Mouse (Mus musculus): ENCODE results near the gene Nckap5. TPM values are rescaled to one million over a fixed set of nuclear protein-coding genes. Genes with fewer than 3 reads are reported as not detected.

Nckap5 gene
- total RNA-seq (2021) = 1 to 10 TPM; 5.6 to 7.2 TPM

DNA sequence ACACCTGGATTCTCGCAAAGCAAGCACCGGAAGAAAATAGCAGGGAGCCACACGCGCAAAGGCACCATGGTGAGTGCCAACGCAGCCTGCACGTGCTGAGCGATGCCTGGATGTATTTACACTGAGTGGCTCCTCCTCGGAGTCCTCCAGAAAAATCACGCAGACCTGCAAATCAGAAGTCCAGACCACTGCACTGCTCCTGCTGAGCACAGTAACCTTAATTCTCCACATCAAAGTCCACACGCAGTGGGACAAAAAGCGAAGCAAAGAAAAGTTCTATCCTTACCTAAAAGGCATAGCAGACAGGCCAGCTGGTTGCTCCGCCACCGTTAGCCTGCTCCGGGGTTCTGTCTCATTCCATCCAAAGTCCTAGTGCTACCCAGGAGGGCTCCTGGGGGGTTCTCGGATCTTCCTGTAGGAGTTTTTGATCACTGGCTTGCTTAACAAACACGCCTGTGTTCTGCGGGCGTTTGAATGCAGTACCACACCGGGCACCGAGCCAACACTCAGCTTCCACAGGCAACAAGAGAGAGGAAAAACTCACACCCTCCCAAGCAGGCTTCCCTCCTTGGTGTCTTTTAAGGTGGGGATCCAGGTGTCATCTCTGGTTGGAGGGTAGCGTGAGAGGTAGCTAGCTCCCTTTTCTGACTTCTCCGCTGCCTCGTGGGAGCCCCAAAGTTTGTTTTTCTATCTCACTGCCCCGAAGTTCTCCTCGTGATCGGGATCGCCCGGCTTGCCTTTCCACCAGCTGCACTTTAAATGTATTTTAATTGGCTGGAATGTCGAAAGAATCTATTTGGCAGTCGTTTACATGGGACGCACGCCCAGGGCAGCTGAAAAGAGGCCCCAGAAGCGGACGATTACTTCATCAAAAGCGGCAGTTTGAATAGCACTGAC lies at the start of gene Nckap5:
TSS of gene Nckap5 (minus strand) at position 769 of the 897 bp plus-strand sequence.
- peak; percentile 77 to 78 for DNase-seq (ENCODE audit: low spot score in 2 of 2)
- intact Hi-C loops (cut with DNase I) = loop anchor here (5.0 kb wide), 2 partner anchors 93 to 97 kb away; no protein-coding TSS in a partner anchor

DNA sequence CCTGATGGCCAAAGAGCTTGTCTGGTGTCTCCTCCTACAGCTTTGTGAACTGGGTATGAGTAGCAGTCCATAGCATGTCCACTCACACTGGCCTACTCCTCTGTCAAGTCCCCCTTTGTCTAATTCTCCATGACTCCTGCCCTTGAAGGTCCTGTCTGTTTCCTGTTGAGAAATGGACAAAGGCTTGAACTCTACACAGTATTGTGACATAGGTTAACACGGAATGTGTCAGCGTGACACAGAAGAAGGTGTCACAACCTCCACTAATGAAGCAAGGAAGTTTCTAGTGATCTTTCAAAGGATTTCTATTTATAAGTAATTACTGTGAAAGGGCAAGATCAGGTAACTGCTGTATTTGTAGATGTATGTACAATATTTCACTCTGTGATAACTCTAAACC lies 46.9 kb upstream of the Nckap5 start:
- intact Hi-C loops (cut with DNase I) = no loop called here
- no peak for DNase-seq (ENCODE audit: low spot score in 2 of 2)

GRCm38 (mm10) chr1:126868372-126868771 lies 37.8 kb upstream of the Nckap5 start:
- no peak for DNase-seq (ENCODE audit: low spot score in 2 of 2)
- intact Hi-C loops (cut with DNase I) = loop anchor here (5.0 kb wide), 1 partner anchor 131 kb away; no protein-coding TSS in a partner anchor

- intact Hi-C loops (cut with DNase I) = loop anchor here (5.0 kb wide), 1 partner anchor 131 kb away; no protein-coding TSS in a partner anchor
Measured at GRCm38 (mm10) chr1:126867912-126868311, 37.3 kb upstream of the Nckap5 start.

GRCm38 (mm10) chr1:126865591-126866086 lies 35.0 kb upstream of the Nckap5 start:
- intact Hi-C loops (cut with DNase I) = loop anchor here (5.0 kb wide), 1 partner anchor 128 kb away; no protein-coding TSS in a partner anchor
- DNase-seq (ENCODE audit: low spot score in 2 of 2) = peak; percentile 20 to 45

More at GRCm38 (mm10) chr1:126867912-126868311, 37.3 kb upstream of the Nckap5 start:
- no peak for DNase-seq (ENCODE audit: low spot score in 2 of 2)

DNA sequence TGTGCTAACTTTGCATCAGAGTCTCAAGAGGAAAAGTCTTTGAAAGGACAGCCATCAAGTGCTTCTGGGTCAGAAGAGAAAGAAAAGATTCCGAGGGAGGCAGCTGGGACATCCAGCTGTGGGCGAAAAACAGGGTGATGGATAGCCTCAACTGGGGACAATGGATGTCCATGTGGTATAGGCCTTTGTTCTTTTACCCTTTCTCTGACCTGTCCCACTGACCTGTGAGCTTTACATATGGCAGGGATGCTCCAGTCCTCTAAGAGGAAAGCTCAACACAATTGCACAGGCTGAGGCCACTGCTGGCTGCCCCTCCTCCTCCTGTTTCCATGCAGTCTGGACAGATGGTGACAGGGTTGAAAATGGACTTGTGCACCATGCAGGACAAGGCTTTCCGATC lies 31.2 kb upstream of the Nckap5 start:
- intact Hi-C loops (cut with DNase I) = no loop called here
- DNase-seq (ENCODE audit: low spot score in 2 of 2) = no peak

DNA sequence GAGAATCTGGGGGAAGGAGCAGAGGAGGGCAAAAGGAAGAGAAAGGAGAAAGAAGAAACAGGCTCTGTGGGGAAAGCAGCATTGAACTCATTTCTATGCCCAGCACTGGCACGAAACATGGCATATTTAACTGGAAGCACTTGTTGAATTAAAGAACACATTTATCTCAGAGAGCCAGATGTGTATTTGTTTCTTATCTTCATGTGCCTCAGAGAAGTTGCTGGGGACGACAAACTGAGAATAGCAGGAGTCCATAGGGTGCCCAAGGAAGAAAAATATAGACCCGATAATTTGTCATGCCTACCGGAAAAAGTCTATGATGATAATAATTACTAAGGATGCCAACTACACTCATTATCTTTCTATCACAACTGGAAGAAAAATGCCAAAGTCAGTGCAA lies 29.9 kb upstream of the Nckap5 start:
- intact Hi-C loops (cut with DNase I) = no loop called here
- DNase-seq (ENCODE audit: low spot score in 2 of 2) = no peak

- intact Hi-C loops (cut with DNase I) = no loop called here
- no peak for DNase-seq (ENCODE audit: low spot score in 2 of 2)
Measured at GRCm38 (mm10) chr1:126849481-126849880, 18.9 kb upstream of the Nckap5 start.

- intact Hi-C loops (cut with DNase I) = no loop called here
- DNase-seq (ENCODE audit: low spot score in 2 of 2) = no peak
Measured at GRCm38 (mm10) chr1:126846317-126846716, 15.7 kb upstream of the Nckap5 start.

DNA sequence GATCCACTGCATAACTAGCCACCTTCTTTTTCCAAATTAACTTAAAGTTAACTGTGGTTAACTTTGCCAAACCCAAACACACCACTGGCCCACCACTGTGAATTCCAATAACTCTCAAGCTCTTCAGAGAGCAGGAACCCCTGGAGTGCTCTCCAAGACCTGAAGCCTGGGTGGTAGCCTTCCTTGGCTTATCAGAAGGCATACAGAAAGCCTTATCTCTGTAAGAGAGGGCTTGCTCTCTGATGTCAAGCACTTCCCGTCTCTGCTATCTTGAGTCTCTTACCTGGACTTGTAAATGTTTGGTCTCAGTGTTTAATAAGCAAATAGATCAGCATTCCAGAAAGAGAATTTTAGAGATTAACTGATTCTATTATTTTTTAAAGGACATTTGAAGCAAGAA lies 2.3 kb upstream of the Nckap5 start:
- no peak for DNase-seq (ENCODE audit: low spot score in 2 of 2)
- intact Hi-C loops (cut with DNase I) = loop anchor here (5.0 kb wide), 2 partner anchors 94 to 96 kb away; no protein-coding TSS in a partner anchor

DNA sequence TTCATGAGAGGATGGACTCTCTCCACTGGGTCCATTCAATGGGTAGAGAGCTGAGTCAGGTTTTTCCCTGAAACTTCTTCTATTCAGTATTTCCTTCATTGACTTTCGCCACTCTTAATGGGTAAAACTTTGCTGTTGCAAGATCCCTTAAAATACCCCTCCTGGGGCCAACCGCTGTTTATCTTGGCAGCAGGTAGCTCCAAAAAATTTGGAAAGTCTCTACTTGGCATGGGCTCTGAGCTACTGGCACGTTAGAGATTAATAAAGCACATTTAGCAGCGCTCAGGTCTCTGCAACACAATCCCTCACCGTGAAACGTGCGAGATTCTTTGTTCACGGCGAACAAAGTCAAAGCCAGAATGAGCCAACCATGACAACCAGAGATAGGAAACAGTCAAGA lies 1.6 kb downstream of the Nckap5 start:
- DNase-seq (ENCODE audit: low spot score in 2 of 2) = no peak
- intact Hi-C loops (cut with DNase I) = no loop called here

DNA sequence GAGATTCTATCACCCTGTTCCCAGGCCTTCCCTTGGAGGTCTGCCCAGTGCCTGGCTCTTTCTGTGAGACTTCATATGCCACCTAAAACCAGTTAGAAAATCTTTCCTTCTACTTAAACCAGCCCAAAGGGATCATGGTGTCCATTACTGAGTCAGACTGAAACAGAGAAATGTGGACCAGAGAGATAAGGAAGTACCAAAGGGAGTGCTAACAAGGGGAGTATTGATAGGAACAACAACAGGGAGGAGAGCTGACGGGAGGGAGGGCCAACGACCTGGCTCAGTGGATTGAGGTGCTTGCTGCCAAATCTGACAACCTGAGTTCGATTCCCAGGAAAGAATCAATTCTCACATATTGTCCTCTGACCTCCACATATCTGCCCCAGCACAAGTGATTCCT lies 5.8 kb downstream of the Nckap5 start:
- intact Hi-C loops (cut with DNase I) = no loop called here
- no peak for DNase-seq (ENCODE audit: low spot score in 2 of 2)

DNA sequence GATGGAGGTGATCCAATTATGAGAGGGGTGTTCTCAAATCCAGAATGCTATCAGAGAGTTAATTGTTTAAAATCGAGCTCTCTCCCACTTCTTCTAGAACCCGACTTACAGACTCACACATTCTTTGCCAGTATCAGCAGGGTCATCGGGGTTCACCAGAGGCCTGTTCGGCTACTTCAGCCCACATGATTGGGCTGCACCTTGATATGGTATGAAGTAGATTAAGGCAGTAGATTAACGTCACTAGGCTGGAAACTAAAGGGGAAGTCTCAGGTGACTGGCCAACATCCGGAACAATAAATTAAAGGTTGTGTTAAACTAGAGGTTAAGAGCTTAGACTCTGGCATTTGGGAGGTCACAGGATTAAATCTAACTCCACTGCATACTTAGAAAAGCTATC lies 8.4 kb downstream of the Nckap5 start:
- intact Hi-C loops (cut with DNase I) = no loop called here
- no peak for DNase-seq (ENCODE audit: low spot score in 2 of 2)

- intact Hi-C loops (cut with DNase I) = no loop called here
- no peak for DNase-seq (ENCODE audit: low spot score in 2 of 2)
Measured at GRCm38 (mm10) chr1:126817381-126818034, 13.1 kb downstream of the Nckap5 start.

GRCm38 (mm10) chr1:126806994-126807611 lies 23.5 kb downstream of the Nckap5 start:
- intact Hi-C loops (cut with DNase I) = no loop called here
- DNase-seq (ENCODE audit: low spot score in 2 of 2) = no peak

- peak in 1 of 2 experiments; percentile 55 for DNase-seq (ENCODE audit: low spot score in 2 of 2)
- intact Hi-C loops (cut with DNase I) = no loop called here
Measured at GRCm38 (mm10) chr1:126806548-126806947, 24.1 kb downstream of the Nckap5 start.

DNA sequence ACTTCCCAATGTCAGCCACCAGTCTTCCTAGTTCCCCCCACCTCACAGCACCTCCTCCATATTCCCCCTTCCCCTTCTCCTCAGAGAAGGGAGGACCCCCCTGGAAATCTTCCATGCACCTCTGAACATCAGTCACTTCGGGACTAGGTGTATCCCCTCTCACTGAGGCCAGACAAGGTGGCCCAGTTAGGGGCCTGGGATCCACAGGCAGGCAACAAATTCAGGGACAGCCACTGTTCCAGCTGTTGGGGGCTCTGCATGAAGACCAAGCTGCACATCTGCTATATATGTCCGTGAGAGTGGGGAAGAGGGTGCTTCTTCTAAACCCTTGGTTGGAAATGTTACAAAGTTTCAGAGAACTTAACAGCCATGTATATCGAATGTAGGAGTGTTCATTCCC lies 28.2 kb downstream of the Nckap5 start:
- no peak for DNase-seq (ENCODE audit: low spot score in 2 of 2)
- intact Hi-C loops (cut with DNase I) = no loop called here

DNA sequence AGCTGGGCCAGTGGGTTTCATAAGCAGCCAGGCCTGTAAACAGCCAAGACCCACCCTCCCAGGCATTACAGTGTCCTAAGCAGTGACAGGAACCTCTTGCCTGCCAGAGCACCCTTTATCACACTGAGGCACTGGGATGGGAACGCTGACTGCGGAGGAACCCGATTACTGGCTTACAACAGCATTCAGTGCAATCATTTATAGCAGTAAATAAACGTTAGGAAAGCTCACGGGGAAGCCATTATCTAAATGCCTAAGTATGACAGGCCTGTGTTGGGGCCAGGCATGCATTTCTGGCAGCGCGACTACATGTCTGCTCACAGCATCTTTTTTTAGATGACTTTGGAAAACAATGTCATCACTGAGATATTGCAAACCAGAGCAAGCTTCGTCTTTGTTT lies 28.9 kb downstream of the Nckap5 start:
- intact Hi-C loops (cut with DNase I) = no loop called here
- no peak for DNase-seq (ENCODE audit: low spot score in 2 of 2)

- intact Hi-C loops (cut with DNase I) = no loop called here
- peak in 1 of 2 experiments; percentile 52 for DNase-seq (ENCODE audit: low spot score in 2 of 2)
Measured at GRCm38 (mm10) chr1:126799379-126799798, 31.2 kb downstream of the Nckap5 start.

Data from left cerebral cortex, postnatal 25 days (tissue).